In the genomic region with DNA sequence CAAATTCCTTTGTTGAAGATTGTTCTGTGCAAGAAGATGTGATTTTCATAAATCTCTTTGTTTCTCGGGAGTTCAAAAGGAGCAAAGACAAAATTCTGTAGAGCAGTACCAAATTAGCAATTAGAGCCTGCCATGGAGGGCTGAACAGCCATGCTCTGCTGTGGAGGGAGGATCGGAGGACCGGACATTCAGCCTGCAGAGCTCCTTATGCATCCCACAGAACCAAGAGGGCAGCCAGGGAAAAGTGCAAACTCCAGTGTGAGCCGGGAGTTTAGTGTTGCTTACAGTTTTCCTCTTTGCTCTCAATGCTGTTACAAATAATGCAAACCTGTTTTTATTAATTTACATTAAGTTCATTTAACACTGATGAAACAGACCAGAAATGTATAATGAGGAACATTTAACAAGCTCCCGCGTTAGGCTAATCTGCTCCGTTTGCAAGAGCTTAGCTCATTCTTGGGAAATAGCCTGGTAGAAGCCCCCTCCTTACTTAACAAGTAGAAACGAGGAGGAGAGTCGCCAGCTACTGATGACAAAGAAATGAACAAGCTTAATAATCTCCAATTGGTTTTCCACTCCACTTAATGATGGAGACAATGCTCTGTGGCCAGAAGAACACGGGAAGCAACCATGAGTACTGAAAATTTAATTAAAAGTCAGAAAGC, we compare ENCODE assay signal across 17 mouse cellular contexts.
"Had no signal": no experiment of that assay in that cellular context is flagged by ENCODE, and none has a peak within 500 bp of the region (broad histone marks: within the 10 kb centered on the region; RNA-seq: fewer than 3 reads in every experiment).

No protein-coding gene starts in this region.

- H3K27ac ChIP-seq: kidney, postnatal 0 days; layer of hippocampus, adult 2 months; liver, embryonic 13.5 days; stomach, postnatal 0 days had no signal

- H3K27me3 ChIP-seq: liver, embryonic 13.5 days had no signal

- H3K9me3 ChIP-seq: liver, embryonic 13.5 days had no signal

- H3K4me3 ChIP-seq: layer of hippocampus, adult 2 months; liver, embryonic 13.5 days had no signal

- H3K4me2 ChIP-seq: liver, embryonic 13.5 days had no signal

- H3K9ac ChIP-seq: liver, embryonic 13.5 days had no signal

- H3K36me3 ChIP-seq: liver, embryonic 13.5 days had no signal

- H3K4me1 ChIP-seq: liver, embryonic 13.5 days had no signal

- DNase-seq: kidney, adult 2 months; kidney, postnatal 25 days; layer of hippocampus, adult 9-11 months; liver, embryonic 13.5 days; lung, adult 2 months; lung, postnatal 14 days; lung, postnatal 4 days; right cerebral cortex, postnatal 25 days; spleen, adult 18-20 months; thymus, adult 2 months; thymus, postnatal 14 days; thymus, postnatal 4 days had no signal

- ATAC-seq: intestine, postnatal 0 days; midbrain, embryonic 16.5 days had no signal
